Mouse (Mus musculus) kidney, adult 2 months (tissue): ENCODE results near the gene Rtl8b.

ENCODE experiments used
- CTCF ChIP-seq: fragments of 200-500 bp; conservative IDR thresholded peaks from 2 replicates; pipeline ENCODE4 v1.5.1; 2011; ENCODE audit warnings: low read depth, mild to moderate bottlenecking, control low read depth, low read length, moderate library complexity, mixed read lengths; ENCODE audit not compliant: insufficient read depth, insufficient read length
- POLR2A ChIP-seq: fragments of 200-500 bp; IDR thresholded peaks from one replicate; pipeline ENCODE4 v1.6.1; 2011; ENCODE audit warnings: low read depth, low read length, control low read depth

- TF ChIP-seq POLR2A = no peak
- TF ChIP-seq CTCF = no peak
Measured at GRCm38 (mm10) chrX:53716323-53717182, 46.3 kb upstream of the Rtl8b start.
